Mouse (Mus musculus) A20 (cell line): Measurements from ENCODE around the gene Cfap45.

Experiments used
- DNase-seq: peaks from one replicate; pipeline ENCODE4 v3.0.0-alpha.2; 2011; ENCODE audit warnings: low read depth, low spot score

The Cfap45 gene

GRCm38 (mm10) chr1:172520576-172521440, at the start of gene Cfap45:
Cfap45 (plus strand) TSS chr1:172520801.
- DNase-seq = no peak

DNA sequence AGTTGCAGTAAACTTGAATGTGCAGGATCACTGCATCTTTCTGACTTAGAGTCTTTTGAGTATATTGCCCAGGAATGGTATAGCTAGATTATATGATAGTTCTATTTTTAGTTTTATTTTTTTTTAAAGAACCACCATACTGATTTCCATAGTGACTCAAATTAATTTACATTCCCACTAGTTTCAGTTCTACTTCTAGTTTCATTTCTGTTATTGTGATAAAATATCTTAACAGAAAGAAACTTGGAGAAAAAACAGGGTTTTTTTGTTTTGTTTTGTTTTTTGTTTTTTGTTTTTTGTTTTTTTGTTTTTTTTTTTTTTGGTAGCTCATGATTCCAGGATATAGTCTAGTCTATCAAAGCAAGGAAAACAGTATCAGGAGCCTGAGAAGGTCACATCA, 47.7 kb upstream of the Cfap45 start:
- DNase-seq = peak; percentile 15

GRCm38 (mm10) chr1:172474196-172474595, 46.4 kb upstream of the Cfap45 start:
- DNase-seq = no peak

DNA sequence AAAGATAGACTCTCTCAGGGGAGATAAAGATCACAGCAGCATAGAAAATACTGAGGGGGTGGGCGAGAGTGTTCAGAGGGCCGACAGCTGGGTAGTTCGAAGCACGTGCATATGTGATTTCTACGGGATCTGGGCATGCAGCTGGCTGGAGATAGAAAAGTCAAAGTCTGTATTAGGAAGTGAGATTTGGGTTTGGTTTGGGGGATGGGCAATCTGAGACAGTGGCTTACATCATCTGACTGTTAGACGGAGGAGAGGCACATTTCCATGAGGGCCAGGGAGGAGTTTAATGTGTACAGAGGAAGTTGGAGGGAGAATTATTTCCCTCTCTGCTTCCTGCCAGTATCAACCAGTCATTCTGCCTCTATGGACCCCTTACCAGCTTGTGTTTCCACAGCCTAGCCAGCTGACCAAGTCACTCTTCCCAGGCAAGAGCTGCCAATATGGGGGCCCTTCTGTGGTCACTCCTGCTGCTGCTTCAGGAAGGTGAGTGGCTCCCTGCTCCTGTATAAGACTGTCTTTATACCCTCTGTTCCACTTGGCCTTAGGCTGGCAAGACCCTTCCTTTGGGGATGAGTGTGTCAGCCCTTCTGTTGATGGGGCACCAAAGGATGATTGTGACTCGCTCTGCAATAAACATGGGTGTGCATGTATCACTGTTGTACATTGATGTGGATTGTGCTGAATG, 45.4 kb upstream of the Cfap45 start, which contains the start of gene Slamf9:
TSS of gene Slamf9 (plus strand) at position 305 of the 688 bp plus-strand sequence.
- DNase-seq = peak; percentile 57

DNA sequence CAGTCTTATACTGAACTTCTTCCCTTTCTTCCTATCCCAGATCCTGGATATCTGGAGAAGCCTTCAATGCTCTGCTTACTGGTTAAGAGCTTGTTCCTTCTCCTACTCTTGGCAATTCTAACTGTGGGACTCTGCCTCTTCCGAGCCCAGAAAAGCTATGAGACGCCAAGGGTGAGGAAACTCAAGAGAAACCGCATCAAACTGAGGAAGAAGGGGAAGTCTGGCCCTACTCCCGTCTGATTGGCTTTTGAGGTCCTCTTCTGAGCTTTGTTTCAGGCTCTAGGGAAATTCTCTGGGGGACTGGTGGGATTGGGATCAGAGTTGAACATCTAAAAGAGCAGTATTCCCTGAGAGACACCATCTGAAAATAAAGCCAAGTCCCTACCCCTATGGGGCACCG, 42.6 kb upstream of the Cfap45 start:
- DNase-seq = no peak

- no peak for DNase-seq
Measured at GRCm38 (mm10) chr1:172480376-172480775, 40.2 kb upstream of the Cfap45 start.

DNA sequence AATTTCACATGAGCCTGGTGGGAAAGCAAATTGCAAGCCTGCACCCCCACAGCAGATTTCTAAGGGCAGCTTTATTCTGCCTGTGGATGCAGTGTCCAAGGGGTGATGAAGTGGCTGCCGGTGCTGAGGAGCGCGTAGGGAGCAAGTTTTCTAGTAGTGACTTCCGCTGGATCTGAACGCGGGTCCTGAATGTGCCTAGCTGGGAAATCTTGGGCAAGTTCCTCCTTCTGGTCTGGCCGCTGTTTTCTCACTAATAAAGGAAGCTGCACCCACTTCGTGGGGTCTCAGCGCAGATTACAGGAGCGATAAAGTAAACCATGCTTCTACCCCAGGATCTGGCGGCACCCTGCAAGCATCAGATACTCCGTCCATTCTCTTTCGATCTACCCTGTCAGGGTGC, 39.5 kb upstream of the Cfap45 start:
- DNase-seq = no peak

DNA sequence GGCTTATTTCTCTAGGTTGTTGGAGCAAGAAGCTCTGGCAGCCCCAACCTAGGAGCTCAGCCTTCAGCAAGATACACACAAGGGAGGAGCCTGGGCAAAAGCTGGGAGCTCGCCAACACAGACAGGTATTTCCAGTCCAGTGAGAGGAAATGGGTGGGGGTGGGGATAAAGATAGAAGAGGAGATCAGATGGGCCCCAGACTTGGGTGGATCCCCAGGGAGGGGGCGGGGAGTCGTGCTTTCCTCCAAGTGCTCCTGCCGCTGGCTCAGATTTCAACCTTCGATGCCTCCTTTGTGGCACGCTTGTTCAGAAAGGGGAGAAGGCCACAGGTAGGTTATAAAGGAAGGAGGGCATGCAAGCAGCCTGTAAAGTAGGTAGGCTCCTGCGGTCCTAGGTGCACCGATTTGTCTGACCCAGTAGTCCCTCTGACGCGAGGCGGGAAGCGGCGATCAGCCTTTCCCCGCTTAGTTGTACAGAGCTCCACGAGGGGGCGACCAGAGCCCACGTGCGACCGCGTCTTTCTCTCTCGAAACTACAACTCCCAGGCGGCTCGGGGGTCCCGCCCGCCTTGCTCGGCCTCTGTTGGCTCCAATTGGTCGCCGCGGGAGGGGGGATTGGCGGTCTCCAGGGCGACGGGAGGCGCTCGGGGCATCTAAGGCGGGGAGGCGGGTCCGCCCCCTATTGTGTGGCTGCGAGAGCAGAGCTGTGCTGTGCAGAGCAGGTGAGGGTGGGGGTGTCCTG, 38.9 kb upstream of the Cfap45 start, which contains the start of gene Igsf9:
TSS of gene Igsf9 (plus strand) at position 249 of the 741 bp plus-strand sequence.
- peak; percentile 92 for DNase-seq

DNA sequence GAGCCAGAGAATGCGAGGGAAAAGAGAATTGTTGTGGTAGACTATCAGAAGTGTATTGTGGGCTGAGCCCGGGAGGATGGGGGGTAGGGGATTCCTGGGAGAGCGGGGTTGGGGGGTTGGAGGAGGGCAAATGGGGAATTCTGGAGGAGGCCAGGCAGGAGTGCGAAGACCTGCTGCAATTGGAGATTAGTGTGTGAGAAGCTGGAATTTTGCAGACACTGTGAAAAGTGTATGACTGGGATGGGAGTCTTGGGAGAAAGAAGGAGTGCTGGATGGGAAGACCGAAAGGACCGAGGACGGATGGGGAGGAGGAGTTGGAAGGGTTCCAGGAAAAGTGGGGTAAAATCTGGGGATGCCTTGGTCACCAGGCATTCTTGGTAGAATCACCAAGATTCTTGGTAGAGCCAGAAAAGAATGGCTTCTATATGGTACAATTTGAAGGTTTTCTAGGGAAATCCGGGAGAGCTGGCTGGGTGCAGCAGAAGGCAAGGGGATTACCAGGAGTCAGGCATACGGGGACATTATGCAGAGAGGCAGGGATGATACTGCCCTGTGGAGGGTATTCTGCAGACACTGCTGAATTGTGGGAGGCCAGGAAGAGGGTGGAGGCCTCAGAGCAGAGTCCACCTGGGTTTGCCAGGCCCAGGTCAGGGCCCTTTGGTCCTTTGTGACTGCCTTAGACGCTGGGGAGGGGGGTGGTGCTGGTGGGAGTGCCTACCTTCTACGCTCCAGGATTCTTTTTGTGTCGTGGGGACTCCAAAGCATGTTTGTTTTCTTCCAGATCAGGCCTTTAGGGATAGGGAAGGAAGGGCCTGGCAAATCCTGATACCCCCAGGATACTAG, 37.9 kb upstream of the Cfap45 start:
- DNase-seq = no peak

DNA sequence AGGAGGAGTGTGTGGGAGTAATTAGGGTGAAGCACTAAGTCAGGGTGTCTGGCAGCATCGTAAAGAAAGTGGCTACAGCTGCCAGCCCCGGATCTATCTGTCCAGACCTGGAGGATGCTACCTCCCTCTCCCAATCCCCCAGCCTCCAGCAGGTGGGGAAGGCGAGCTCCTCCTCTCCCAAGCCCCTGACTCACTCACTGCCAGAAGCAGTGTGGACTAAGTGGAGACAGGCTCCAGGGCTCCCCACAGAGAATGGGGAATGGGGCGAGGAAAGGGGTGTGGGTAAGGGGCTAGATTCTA, 37.3 kb upstream of the Cfap45 start:
- no peak for DNase-seq

GRCm38 (mm10) chr1:172484236-172484635, 36.4 kb upstream of the Cfap45 start:
- no peak for DNase-seq

DNA sequence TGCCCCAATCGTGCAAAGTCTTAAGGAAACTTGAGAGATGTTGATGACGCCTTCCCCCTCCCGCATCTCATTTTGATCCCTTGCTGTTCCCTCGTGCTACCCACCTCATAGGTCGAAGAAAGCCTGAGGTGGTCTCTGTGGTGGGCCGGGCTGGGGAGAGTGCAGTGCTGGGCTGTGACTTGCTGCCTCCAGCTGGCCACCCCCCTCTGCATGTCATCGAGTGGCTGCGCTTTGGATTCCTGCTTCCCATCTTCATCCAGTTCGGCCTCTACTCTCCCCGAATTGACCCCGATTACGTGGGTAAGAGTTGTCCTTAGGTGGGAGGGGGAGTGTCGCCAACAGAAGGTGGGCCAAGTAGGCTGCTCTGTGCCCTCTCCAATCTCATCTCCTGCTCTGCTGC, 35.9 kb upstream of the Cfap45 start:
- no peak for DNase-seq

DNA sequence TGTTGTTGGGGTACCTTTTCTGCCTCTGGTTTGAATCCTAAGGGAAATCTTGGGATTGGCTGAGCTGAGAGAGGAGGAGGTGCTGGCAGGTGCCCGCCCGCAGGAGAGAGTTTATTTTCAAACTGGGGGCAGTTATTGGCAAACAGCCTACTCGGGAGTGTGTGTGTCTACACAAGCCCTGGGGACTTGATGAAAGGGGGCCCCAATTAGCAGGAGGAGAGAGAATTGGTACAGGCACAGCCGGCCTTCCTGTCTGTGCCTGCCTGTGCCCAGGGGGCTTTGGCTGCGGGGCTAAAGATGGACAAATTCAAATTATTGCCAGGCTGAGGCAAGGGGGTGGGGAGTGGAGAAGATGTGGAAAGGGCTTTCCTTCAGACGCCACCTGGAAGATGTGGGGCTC, 34.8 kb upstream of the Cfap45 start:
- no peak for DNase-seq

DNA sequence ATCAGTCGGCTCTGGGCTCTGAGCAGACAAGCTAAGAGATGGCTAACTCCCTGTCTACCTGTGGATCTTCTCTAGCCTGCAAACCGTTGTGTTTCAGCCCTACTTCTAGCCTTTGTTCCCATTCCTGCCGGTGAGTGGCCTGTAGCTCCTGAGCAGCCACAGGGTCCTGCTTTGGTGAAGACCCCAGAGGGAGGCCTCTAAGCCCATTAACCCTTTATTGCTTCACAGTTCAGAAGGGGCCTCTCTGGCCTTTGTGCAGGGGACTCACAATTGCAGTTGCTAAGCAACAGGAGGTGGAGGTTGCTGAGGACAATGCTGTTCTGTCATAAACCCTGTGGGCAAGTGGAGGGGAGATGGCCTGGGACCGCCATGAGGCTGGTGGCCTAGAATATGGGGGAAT, 34.4 kb upstream of the Cfap45 start:
- no peak for DNase-seq

DNA sequence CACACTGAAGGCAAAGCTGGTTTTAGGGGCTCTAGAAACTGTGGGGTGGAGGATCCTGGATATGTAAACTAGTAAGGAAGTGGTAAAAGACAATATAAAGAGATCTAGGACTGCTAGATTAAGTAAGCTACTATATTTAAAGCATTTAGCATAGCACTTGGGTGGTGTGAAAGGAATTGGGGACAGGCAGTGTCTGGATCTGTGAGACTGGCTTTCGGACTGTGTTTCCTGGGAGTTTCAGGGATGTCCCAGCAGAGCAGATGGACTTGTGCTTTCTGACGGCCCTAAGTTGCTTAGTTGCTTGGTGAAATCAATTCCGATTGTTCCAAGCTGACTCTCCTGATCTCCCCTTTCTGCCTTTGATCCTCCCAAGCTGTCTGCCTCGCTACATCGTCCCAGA, 34.0 kb upstream of the Cfap45 start:
- DNase-seq = no peak

GRCm38 (mm10) chr1:172487859-172488258, 32.7 kb upstream of the Cfap45 start:
- no peak for DNase-seq

DNA sequence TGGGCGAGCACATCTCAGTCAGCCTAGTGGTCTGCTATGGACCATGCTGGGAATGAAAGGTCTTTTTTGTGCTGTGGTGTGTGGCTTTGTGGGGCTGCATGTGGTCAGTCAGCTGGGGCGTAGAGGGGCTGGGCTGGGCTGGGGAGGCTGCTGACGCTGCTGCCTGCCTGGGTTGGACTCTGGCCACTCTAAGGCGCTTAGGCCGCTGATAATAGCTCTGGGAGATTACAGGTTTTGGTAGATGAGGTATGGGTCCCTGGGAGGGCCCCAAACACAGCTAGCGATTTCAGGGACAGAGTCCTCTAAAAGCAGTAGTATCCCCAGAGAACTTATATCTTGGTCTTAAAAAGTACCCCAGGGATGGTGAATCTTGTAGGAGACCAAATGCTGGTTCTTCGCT, 31.8 kb upstream of the Cfap45 start:
- no peak for DNase-seq

DNA sequence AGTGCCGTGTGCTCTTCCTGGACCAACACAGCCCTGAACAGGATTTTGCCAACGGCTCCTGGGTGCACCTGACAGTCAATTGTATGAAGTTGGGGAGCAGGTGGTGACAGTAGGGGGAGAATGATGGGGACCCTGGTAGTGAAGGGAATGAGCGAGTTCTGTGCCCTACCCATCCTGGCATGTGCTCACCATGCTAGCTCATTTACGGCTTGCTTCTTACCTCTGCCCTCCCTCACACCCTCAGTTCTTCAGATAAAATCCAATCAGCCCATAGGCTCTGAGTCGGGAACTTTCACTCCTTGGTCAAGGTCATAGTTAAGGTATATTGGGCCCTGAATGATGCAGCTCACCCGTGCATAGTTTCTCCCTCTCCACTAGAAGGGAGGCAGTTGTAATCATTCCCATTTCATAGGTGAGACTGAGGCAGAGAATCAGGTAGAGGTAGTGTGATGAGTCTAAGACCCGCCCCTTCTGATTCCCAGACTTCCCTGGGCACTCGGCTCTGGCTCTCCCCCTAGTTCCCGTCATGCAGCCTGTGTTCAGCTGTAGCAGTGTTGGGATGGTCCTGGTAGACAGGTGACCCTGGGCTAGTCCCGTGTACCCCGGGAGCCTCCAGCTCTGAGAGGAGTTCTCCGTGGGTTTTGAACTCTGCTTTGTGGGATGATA, 30.9 kb upstream of the Cfap45 start:
- no peak for DNase-seq

- peak; percentile 67 for DNase-seq
Measured at GRCm38 (mm10) chr1:172490261-172490661, 30.3 kb upstream of the Cfap45 start.

DNA sequence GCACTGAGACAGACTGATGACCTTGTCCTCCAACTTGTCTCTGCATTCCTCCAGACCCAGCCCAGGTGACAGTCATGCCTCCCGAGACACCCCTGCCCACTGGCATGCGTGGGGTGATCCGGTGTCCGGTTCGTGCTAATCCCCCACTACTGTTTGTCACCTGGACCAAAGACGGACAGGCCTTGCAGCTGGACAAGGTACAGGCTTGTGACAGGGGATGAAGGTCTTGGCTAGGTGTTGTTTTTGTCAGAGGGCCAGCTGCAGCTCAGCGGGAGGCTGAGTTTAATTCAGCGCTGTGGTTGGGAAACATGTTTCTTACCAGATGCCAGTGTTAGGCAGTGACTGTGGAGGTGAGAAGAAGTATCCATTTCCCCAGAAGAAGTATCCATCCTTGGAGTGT, 28.6 kb upstream of the Cfap45 start:
- no peak for DNase-seq

DNA sequence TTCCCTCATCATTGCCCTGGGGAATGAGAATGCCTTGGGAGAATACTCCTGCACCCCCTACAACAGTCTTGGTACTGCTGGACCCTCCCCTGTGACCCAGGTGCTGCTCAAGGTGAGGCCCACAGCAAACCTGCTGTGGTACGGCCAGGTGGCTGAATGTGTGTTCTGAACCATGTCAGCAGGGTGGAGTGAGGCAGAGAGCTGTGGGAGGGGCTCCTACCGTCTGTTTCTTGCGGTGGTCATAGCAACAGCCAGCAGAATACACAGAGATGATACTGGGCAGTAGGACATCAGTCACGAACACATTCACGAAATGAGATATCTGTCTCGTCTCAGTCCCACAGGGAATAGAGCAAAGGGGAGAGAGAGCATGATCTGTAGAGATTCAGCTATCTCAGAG, 27.1 kb upstream of the Cfap45 start:
- peak; percentile 52 for DNase-seq
